9 mouse cellular contexts compared by ENCODE assay signal in the genomic region with DNA sequence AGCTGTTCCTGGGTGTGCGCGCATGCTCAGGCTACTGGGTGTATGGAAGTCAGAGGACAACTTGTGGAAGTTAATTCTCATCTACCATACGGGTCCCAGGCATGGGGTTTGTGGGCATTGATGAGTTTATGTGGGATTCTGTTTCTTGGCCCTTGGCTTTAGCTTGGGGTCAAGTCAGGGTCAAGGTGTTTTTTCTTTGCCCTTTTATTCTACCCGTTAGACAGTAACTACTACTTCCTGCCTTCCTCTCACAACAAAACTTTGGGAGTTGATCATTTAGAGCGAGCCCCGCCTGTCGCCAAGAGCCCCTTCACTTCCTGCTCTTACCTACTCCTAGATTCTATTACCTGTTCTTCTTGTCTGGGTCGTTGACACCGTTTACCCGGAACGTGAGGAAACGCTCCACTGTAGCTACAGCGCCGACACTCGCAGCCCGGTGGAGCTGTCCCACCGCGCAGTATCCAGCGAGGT. TPM values are rescaled to one million over a fixed set of nuclear protein-coding genes. Genes with fewer than 3 reads are reported as not detected.
DNase-seq lines count a peak whose midpoint lies in the region; ATAC-seq and TF ChIP-seq lines count a peak whose summit lies in the region.
"Had no signal": no experiment of that assay in that cellular context is flagged by ENCODE, and none has a peak within 500 bp of the region (broad histone marks: within the 10 kb centered on the region; RNA-seq: fewer than 3 reads in every experiment).

No protein-coding gene starts in this region.

- H3K9me3 ChIP-seq in embryonic facial prominence, embryonic 11.5 days (replicated peaks; ENCODE audit: control insufficient read depth, low read length): no peaks in the 10 kb centered on the region
- no peaks in the 10 kb centered on the region for H3K9me3 ChIP-seq in intestine, embryonic 14.5 days (ENCODE audit: control insufficient read depth, low read length)
- no peaks in the 10 kb centered on the region for H3K9me3 ChIP-seq in neural tube, embryonic 12.5 days

- H3K27me3 ChIP-seq in embryonic facial prominence, embryonic 11.5 days (ENCODE audit: control insufficient read depth, insufficient read depth, low read length): no peaks in the 10 kb centered on the region
- peaks cover 4% of the 10 kb centered on the region; the same call in 1 of the 2 replicates for H3K27me3 ChIP-seq in intestine, embryonic 14.5 days (replicated peaks; ENCODE audit: control insufficient read depth, insufficient read depth, low read length)
- H3K27me3 ChIP-seq in neural tube, embryonic 12.5 days (replicated peaks): peaks cover 9% of the 10 kb centered on the region

- 14% methylated on average over 19 of the region's 19 CpGs for WGBS in embryonic facial prominence, embryonic 11.5 days
- 13% methylated on average over 19 of the region's 19 CpGs for WGBS in intestine, embryonic 14.5 days
- 14% methylated on average over 19 of the region's 19 CpGs for WGBS in neural tube, embryonic 12.5 days

- H3K4me2 ChIP-seq in embryonic facial prominence, embryonic 11.5 days (ENCODE audit: low read depth, low read length): peak overlapping the region; percentile 63
- H3K4me2 ChIP-seq in intestine, embryonic 14.5 days (ENCODE audit: low read length): peak overlapping the region; percentile 71
- H3K4me2 ChIP-seq in neural tube, embryonic 12.5 days (replicated peaks): peak overlapping the region; percentile 83

- DNase-seq in layer of hippocampus, adult 2 months (ENCODE audit: low spot score in 2 of 2): no peak
- no peak for DNase-seq in layer of hippocampus, adult 18-20 months (ENCODE audit: low spot score in 2 of 2)
- no peak for DNase-seq in embryonic facial prominence, embryonic 11.5 days (ENCODE audit: low spot score)
- DNase-seq in intestine, embryonic 14.5 days (ENCODE audit: low spot score): no peak
- no peak for DNase-seq in layer of hippocampus, postnatal 14 days (ENCODE audit: low spot score in 2 of 2)
- no peak for DNase-seq in embryo, embryonic 11 days
- no peak for DNase-seq in cerebellum, postnatal 25 days

- no peak overlapping the region for H3K9ac ChIP-seq in embryonic facial prominence, embryonic 11.5 days (replicated peaks; ENCODE audit: low read length)
- no peak overlapping the region for H3K9ac ChIP-seq in intestine, embryonic 14.5 days (ENCODE audit: low read length)
- peak overlapping the region; percentile 33; the same call in 1 of the 2 replicates for H3K9ac ChIP-seq in neural tube, embryonic 12.5 days

- no peaks in the 10 kb centered on the region for H3K36me3 ChIP-seq in embryonic facial prominence, embryonic 11.5 days (replicated peaks; ENCODE audit: control insufficient read depth, insufficient read depth, low read depth, low read length)
- H3K36me3 ChIP-seq in intestine, embryonic 14.5 days (ENCODE audit: control insufficient read depth, insufficient read depth, low read length): no peaks in the 10 kb centered on the region
- H3K36me3 ChIP-seq in neural tube, embryonic 12.5 days: no peaks in the 10 kb centered on the region

- no peak; the same call in 1 of the 2 replicates for ATAC-seq in embryonic facial prominence, embryonic 11.5 days (replicated peaks; ENCODE audit: insufficient number of reproducible peaks, low FRiP score, low TSS enrichment, low read depth)
- ATAC-seq in intestine, embryonic 14.5 days (replicated peaks; ENCODE audit: low FRiP score, low TSS enrichment, low read depth): no peak
- no peak; the same call in 1 of the 2 replicates for ATAC-seq in neural tube, embryonic 12.5 days (ENCODE audit: low FRiP score, low read depth)
- ATAC-seq: Patski had no signal

- H3K27ac ChIP-seq in layer of hippocampus, adult 2 months: no peak overlapping the region
- no peak overlapping the region for H3K27ac ChIP-seq in embryonic facial prominence, embryonic 11.5 days (replicated peaks; ENCODE audit: low read depth, low read length)
- peak overlapping the region; percentile 6; the same call in 1 of the 2 replicates for H3K27ac ChIP-seq in intestine, embryonic 14.5 days (ENCODE audit: low read depth)
- no peak overlapping the region for H3K27ac ChIP-seq in neural tube, embryonic 12.5 days

- H3K4me1 ChIP-seq in embryonic facial prominence, embryonic 11.5 days (ENCODE audit: control insufficient read depth, insufficient read depth, low read length): no peaks in the 10 kb centered on the region
- peaks cover 3% of the 10 kb centered on the region; the same call in 1 of the 2 replicates for H3K4me1 ChIP-seq in intestine, embryonic 14.5 days (replicated peaks; ENCODE audit: control insufficient read depth, insufficient read depth, low read length)
- peaks cover 10% of the 10 kb centered on the region for H3K4me1 ChIP-seq in neural tube, embryonic 12.5 days

- no peak for TF ChIP-seq CTCF in layer of hippocampus, adult 2 months (conservative IDR thresholded peaks at IDR 0.05)

- peak overlapping the region; percentile 38 for H3K4me3 ChIP-seq in layer of hippocampus, adult 2 months
- peak overlapping the region; percentile 30 for H3K4me3 ChIP-seq in embryonic facial prominence, embryonic 11.5 days (ENCODE audit: low read depth, low read length)
- peak overlapping the region; percentile 37 for H3K4me3 ChIP-seq in intestine, embryonic 14.5 days (ENCODE audit: low read depth, low read length)
- H3K4me3 ChIP-seq in neural tube, embryonic 12.5 days: peak overlapping the region; percentile 36

RNA-seq across cellular contexts. Expression of a gene that starts 0.3 kb away (rescaled TPM):
- total RNA-seq in layer of hippocampus, adult 2 months (2021): not detected
- total RNA-seq in layer of hippocampus, adult 18-20 months (2021): not detected
- not detected in 2 replicates for polyA plus RNA-seq in embryonic facial prominence, embryonic 11.5 days (2014; fragmentation: Nextera tagmentation; extraction: Ambion mirVana)
- not detected in 2 replicates for polyA plus RNA-seq in intestine, embryonic 14.5 days (2014; fragmentation: Nextera tagmentation; extraction: Ambion mirVana)
- polyA plus RNA-seq in neural tube, embryonic 12.5 days (2016; fragmentation: Nextera tagmentation; extraction: Ambion mirVana): not detected in 2 replicates
- not detected for total RNA-seq in layer of hippocampus, postnatal 14 days (2021)
- polyA plus RNA-seq: Patski had no signal

RNA-seq across cellular contexts. Expression of a gene that starts 26.7 kb away (rescaled TPM):
- 10 to 100 TPM; 61.8 to 77.9 TPM for total RNA-seq in layer of hippocampus, adult 2 months (2021)
- total RNA-seq in layer of hippocampus, adult 18-20 months (2021): 10 to 100 TPM; 40.3 to 62.2 TPM
- polyA plus RNA-seq in embryonic facial prominence, embryonic 11.5 days (2014; fragmentation: Nextera tagmentation; extraction: Ambion mirVana): 14.7 and 17.0 TPM in 2 replicates
- 26.7 and 26.8 TPM in 2 replicates for polyA plus RNA-seq in intestine, embryonic 14.5 days (2014; fragmentation: Nextera tagmentation; extraction: Ambion mirVana)
- 16.2 and 16.8 TPM in 2 replicates for polyA plus RNA-seq in neural tube, embryonic 12.5 days (2016; fragmentation: Nextera tagmentation; extraction: Ambion mirVana)
- 10 to 100 TPM; 35.7 to 78.7 TPM for total RNA-seq in layer of hippocampus, postnatal 14 days (2021)
